Mouse (Mus musculus) bone marrow macrophage, adult 2 months (primary cell): ENCODE data around the gene Tgtp1. TPM values are rescaled to one million over a fixed set of nuclear protein-coding genes. Genes with fewer than 3 reads are reported as not detected.
"Not testable (repeated sequence)": the region's sequence is repeated elsewhere in the genome, so short reads cannot be mapped to it uniquely, and the experiment has no call there.

ENCODE experiments used
- H3K27ac ChIP-seq: 2 replicates; pipeline ENCODE4 v1.5.1; 2012; ENCODE audit warnings: low read depth, low read length; ENCODE audit not compliant: insufficient read depth
- H3K4me1 ChIP-seq: 2 replicates; pipeline ENCODE4 v1.6.1; 2012; ENCODE audit warnings: low read length; ENCODE audit not compliant: control insufficient read depth, insufficient read depth
- H3K4me3 ChIP-seq: 2 replicates; pipeline ENCODE4 v1.5.1; 2012; ENCODE audit warnings: mild to moderate bottlenecking, low read length, moderate library complexity; ENCODE audit not compliant: insufficient read depth
- polyA plus RNA-seq: library from polyadenylated mRNA; stranded (reverse); fragments of >200 nt; gene quantifications from 2 replicates; pipeline ENCODE4 v1.2.4, GENCODE M21; 2012; ENCODE audit not compliant: missing spikeins, insufficient read depth, insufficient read length

Gene Tgtp1
- polyA plus RNA-seq, result 2.3 and 5.8 TPM in 2 replicates

DNA sequence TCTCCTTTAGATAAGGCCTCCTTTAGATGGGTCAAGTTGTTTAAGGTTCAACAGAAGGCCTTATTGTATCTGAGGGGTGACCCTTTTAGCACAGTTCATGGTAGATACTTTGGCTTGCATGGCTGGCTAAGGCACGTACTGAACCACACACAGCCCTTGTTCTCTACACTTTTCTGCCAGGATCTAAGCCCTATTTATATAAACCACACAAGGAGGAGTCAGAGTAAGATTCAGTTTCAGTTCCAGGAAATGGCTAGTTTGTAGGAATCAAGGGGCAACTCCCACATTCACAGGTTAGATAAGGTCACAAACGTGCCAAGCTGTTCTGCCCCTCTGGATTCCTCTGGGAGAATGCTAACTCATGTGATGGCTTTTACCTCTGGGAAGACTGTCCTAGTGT is at the start of gene Tgtp1:
TSS of gene Tgtp1 (minus strand) at position 155 of the 400 bp plus-strand sequence.
- not testable (repeated sequence) for H3K4me3 ChIP-seq, H3K27ac ChIP-seq
- H3K4me1 ChIP-seq, result peaks cover 12% of the 10 kb centered on the region

DNA sequence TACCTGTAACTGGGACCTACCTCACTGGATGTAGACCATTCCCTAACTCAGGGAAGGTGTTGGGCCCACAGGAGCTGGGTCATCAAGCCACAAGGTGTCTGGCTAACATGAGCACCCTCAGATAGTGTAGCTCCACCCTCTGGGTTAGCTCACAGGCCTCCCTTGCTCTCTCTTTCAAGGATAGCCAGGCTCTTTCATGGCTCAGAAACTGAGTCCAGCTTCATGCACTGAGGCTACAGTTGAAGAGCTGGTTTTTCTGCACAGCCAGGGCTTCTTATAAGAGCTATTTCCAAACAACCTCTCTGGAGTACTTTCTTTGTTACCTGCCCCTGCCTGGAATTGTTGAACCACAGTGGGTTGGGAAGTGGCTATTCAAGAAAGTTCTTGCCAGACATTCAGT is 18.1 kb upstream of the Tgtp1 start:
- not testable (repeated sequence) for H3K4me3 ChIP-seq, H3K4me1 ChIP-seq, H3K27ac ChIP-seq

DNA sequence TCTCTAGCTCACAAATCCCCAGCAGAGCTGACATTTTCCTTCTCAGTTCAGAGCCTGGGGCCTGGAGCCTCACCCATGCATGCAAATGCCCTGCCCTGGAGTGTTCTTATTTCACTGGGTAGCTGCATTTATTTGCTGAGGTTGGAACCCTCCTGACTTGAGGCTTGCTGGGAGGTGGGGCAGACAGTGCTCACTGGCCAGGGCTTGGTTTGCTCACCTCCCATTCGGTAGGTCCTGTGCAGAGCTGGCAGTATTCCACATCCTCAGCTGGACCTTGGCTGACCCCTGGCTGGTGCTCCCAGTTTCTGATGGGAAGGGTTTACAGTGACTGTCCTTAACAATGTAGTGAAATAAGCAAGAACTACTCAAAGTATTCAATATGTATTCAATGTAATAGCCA is 12.8 kb upstream of the Tgtp1 start:
- H3K4me3 ChIP-seq, H3K4me1 ChIP-seq, H3K27ac ChIP-seq: not testable (repeated sequence)

DNA sequence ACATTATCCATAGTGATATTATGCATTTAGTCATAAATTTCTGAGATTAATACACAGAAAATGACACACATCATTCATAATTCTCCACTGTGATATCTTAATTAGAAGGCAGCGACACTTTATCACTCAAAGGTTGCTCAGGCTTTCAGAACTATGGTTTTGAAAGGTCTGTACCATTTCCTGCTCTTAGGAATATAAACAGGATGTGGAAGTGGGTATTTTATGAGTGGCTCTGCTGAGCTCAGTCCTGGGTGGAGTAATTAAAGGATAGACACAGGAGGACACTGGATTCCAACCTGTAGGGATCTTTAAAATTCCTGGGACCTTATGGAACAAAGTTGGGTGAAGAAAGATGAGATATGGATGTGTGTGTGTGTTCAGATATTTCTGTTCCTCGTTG is 12.3 kb upstream of the Tgtp1 start:
- H3K4me3 ChIP-seq, H3K4me1 ChIP-seq, H3K27ac ChIP-seq: not testable (repeated sequence)

DNA sequence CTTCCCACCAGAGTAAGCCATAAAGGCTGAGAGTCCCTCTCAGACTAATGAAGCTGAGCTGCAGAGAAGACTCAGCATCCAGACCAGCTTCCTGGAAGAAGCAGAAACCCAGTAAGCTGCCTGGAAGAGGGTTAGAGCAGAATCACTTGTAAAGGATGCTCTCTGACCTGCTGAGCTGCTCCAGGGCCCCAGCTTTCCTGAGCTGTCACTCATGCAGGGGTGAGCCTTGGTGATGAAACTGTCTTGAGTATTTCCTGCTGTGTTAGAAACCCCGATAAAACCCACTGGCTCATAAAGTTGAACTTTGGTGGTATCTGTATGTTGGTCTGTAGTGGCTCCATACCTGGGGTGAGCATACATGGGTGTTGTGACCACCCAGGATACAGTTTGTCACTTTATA is 6.4 kb upstream of the Tgtp1 start:
- H3K4me3 ChIP-seq, H3K27ac ChIP-seq, H3K4me1 ChIP-seq: not testable (repeated sequence)

DNA sequence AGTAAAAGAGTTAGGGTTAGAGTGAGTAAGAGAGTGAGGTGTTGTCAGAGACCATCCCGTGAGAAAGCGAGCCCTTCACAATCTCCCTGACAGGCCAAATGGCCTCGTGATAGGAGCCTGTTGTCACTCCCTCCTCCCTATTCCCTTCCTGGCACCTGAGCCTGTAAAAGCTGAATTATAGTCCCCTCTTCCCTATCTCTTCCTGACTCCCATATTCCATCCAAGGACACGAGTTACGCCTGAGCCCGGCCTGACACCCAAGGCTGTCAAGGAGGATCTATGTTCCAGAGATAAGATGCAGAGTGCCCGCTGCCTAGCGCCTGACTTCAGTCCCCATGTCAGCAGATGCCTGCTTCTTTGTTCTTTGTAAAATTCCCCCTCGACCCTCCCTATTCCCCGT is 676 bp downstream of the Tgtp1 start:
- not testable (repeated sequence) for H3K27ac ChIP-seq
- H3K4me1 ChIP-seq, result peaks cover 12% of the 10 kb centered on the region

DNA sequence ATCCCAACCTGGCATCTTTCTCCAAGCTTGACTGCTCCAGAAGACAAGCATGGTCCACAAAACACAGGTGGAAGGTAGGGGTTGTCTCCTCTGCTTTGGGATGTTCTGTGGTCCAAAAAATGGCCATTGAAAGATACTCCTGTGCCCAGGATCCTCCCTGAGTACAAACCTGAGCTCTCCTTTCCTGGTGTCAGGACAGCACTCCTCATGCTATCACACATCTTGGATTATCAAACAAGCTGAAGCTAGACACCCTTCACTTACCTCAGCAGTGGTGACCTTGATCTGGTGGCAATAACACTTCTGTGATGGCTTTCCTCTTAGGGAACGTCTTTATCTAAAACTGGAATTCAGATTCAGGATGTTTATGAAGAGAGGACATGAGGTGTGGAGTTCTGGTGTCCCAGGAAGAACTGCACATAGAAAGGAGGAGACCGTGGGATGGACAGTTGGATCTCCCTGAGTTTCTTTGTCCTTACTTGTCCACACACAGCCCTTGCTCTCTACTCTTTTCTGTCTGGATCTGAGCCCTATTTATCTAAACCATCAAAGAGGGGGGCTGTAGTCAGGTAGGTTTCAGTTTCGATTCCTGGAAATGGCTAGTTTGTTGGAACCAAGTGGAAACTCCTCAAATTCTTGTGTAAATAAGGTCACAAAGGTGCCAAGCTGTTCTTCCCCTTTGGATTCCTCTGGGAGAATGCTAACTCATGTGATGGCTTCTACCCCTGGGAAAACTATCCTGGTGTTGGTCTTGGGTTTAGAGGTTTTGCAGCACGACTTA is 2.0 kb downstream of the Tgtp1 start, which contains the start of gene Gm12185:
TSS of gene Gm12185 (minus strand) at position 487 of the 781 bp plus-strand sequence.
- not testable (repeated sequence) for H3K4me1 ChIP-seq, H3K4me3 ChIP-seq, H3K27ac ChIP-seq

More for the DNA sequence above, 676 bp downstream of the Tgtp1 start:
- not testable (repeated sequence) for H3K4me3 ChIP-seq

DNA sequence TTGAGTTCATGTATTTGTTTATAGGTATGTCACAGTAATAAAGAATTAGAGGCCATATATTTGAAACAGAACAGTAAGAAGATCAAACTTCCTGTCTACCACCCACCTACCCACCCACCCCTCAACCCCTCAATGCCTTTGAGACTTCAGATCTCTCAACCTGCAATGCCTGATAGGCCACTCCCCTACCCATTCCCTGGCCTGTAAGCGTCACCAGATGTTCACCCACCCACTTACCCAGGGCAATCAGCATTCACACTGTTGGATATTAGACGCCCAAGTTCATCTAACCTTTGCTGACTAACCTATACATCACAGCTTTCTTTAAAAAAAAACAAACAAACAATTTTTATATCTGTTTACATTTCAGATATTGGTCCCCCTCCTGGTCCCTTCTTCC is 4.0 kb downstream of the Tgtp1 start:
- not testable (repeated sequence) for H3K4me3 ChIP-seq, H3K27ac ChIP-seq, H3K4me1 ChIP-seq

DNA sequence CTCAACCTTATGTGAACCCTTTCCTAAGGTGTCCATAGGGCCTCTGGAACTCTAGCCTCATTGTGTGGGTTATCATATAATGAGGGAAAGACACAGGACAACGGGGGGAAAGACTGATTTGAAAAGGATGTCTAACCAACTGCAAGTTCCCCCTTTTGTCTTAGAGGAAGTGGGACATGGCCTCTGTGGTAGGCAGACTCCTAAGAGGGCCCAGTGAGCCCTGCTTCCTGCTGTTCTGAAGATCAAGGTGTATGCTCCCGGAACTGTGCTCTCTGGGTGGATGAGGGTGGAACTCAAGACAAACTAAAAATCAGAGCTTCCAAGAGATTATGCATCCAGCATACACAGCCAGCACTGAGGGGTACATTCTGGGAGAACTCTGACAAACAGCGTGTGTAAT is 5.8 kb downstream of the Tgtp1 start:
- H3K4me3 ChIP-seq, H3K4me1 ChIP-seq: not testable (repeated sequence)
- H3K27ac ChIP-seq, result peak overlapping the region; percentile 40; the same call in 1 of the 2 replicates

DNA sequence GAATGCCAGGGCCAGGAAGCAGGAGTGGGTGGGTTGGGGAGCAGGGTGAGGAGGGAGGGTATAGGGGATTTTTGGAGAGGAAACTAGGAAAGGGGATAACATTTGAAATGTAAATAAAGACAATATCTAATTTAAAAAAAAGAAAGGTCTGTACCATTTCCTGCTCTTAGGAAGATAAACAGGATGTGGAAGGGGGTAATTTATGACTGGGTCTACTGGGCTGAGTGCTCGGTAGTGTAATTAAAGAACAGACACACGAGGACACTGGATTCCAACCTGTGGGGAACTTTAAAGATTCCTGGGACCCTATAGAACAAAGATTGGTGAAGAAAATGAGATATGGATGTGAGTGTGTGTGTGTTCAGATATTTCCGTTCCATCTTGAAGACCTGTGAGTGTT is 11.1 kb downstream of the Tgtp1 start:
- H3K4me3 ChIP-seq, H3K27ac ChIP-seq, H3K4me1 ChIP-seq: not testable (repeated sequence)

DNA sequence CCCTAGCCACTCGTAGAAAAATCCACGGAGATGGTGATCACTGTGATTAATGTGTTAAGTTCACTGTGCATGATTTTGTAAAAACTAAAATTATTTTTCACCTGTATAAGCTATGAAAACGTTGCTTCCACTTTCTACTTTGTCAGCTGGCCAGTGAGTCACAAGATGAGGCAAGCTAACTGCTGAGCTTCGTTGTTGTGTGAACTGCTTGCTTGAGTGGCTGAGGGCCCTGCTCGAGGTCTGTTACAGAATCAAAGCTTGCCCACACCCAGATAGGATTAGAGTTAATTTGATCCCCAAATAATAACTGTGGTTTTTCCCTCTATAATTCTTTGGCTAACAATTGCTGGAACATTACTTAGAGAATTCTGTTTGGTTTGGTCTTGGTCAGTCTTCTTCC is 13.9 kb downstream of the Tgtp1 start:
- H3K4me3 ChIP-seq, H3K27ac ChIP-seq, H3K4me1 ChIP-seq: not testable (repeated sequence)

DNA sequence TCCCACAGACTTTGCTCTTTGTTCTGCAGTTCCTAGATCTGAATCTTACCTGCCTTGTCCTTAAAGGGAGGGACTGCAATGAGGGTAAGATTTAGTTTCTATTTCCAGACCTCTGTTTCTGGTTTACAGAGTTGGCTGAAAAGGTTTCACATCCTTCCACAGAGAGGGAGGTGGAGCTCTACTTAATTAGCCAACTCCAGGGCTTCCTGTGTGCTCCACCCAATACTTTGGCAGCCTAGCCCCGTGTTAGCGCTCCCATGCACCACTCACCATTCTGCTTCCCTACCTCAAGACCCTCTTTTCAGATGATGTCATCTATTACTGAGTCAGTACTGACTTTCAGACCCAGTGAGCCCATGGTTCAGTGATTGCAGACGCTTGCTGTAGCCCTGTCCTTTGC is 14.7 kb downstream of the Tgtp1 start, which contains the start of gene 9930111J21Rik1:
TSS of gene 9930111J21Rik1 (minus strand) at position 148 of the 400 bp plus-strand sequence.
- H3K27ac ChIP-seq, result peak within 1 kb of the TSS; percentile 56
- H3K4me1 ChIP-seq, result not testable (repeated sequence)
- H3K4me3 ChIP-seq, result peak within 1 kb of the TSS; percentile 24

DNA sequence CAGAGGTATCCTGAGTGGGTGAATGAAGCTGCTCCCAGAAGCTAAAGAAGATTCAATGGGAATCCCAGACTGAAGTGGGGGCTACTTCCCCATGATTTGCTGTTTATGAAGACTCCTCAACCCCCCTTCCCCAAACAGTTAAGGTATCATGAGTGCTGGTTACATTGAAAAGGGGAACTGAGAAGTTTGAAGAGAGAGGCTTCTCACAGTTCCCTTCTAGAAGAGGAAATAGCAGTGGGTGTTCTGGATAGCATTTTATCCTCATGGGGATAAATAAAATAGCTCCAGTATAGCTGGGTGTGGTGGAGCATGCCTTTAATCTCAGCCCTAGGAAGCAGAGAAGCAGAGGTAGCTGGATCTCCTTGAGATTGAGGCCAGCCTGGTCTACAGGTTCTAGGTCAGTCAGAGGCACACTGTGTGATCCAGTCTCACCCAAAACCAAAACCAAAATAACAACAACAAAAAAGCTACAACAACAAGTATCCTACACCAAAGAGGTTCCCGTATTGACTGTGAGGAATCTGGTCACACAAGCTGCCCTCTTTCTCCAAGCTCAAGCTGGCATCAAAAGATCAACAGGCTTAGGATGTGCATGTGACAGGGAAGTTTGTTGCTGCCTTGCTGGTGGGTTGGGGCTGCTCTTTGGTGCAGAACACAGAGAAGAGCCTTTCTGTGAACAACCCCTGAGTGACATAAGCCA is 15.6 kb downstream of the Tgtp1 start, which contains the start of gene Olfr56:
TSS of gene Olfr56 (plus strand) at position 650 of the 700 bp plus-strand sequence.
- peak within 1 kb of the TSS; percentile 24 for H3K4me3 ChIP-seq
- H3K4me1 ChIP-seq, result not testable (repeated sequence)
- peak within 1 kb of the TSS; percentile 71 for H3K27ac ChIP-seq

DNA sequence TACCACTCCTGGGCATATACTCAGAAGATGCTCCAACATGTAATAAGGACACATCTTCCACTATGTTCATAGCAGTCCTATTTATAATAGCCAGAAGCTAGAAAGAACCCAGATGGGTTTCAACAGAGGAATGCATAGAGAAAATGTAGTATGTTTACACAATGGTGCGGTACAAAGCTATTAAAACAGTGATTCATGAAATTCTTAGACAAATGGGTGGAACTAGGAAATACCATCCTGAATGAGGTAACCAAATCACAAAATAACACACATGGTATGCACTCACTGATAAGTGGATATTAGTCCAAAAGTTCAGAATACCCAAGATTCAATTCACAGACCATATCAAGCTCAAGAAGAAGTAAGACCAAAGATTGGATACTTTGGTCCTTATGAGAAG is 19.3 kb downstream of the Tgtp1 start:
- not testable (repeated sequence) for H3K27ac ChIP-seq, H3K4me1 ChIP-seq, H3K4me3 ChIP-seq

DNA sequence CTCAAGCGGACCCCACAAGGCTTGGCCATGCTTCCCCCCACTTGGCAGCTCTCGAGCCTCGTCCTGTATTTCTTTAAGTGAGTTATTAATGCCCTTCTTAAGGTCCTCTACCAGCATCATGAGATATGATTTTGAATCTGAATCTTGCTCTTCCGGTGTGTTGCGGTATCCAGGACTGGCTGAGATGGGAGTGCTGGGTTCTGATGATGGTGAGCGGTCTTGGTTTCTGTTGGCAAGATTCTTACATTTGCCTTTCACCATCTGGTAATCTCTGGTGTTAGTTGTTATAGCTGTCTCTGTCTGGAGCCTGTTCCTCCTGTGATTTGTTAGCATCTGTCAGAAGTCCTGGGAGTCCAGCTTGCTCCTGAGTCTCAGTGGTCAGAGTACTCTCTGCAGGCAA is 47.9 kb downstream of the Tgtp1 start, which contains the start of gene Psme2b:
TSS of gene Psme2b (minus strand) at position 101 of the 400 bp plus-strand sequence.
- H3K4me3 ChIP-seq, H3K27ac ChIP-seq, H3K4me1 ChIP-seq: not testable (repeated sequence)

DNA sequence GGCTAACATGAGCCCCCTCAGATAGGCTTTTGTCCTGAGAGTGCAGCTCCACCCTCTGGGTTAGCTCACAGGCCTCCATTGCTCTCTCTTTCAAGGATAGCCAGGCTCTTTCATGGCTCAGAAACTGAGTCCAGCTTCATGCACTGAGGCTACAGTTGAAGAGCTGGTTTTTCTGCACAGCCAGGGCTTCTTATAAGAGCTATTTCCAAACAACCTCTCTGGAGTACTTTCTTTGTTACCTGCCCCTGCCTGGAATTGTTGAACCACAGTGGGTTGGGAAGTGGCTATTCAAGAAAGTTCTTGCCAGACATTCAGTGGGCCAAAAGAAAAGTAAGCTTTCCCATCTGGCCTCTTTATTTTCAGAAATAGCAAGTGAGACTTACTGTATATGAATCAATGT is 54.7 kb downstream of the Tgtp1 start:
- H3K27ac ChIP-seq, H3K4me1 ChIP-seq, H3K4me3 ChIP-seq: not testable (repeated sequence)
